Mouse (Mus musculus): Measurements from ENCODE around the gene Gm2956. TPM values are rescaled to one million over a fixed set of nuclear protein-coding genes. Genes with fewer than 3 reads are reported as not detected.
"Not testable (repeated sequence)": the region's sequence is repeated elsewhere in the genome, so short reads cannot be mapped to it uniquely, and the experiment has no call there.

The Gm2956 gene
- total RNA-seq (2012; rRNA removed) (not detected in 2 replicates), polyA plus RNA-seq (2012; ENCODE audit: insufficient read depth in 1 of 2, insufficient read length in 2 of 2, low read depth in 1 of 2, low replicate concordance in 2 of 2, missing spikeins in 1 of 2) (not detected)

DNA sequence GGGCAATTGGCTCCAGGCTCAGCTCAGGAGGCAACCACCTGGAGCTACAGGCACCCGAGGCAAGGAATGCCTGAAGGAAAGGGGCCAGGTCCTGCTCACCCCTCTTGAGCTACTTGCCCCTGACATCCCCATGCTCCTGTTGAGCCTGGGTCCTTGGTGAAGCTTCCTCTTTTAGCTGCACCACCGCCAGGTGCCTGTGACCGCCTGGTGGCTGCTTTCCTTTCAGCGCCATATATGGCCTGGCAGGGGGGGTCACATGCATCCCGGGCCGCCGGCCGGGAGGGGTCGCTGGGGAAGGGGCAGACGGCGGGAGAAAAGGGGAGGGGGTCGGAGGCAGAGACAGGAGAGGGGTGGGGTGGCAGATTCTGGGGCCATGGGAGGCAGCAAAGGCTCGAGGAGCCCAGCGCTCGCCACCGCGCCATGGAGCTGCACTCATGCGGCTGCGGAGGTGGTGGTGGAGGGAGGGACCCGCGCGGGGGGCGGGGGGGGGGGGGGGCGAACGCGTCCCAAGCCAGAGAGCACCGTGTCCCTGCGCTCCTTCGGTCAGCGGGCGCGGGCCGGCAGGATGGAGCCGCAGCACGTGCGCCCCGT is at the start of gene Gm2956:
Gene Gm2956, plus strand, starts transcription at position 541 of the 591 bp plus-strand sequence.
- not testable (repeated sequence) for H3K79me2 ChIP-seq (ENCODE audit: control insufficient read depth, insufficient read depth, low read length, poor library complexity); H3K4me3 ChIP-seq (ENCODE audit: control insufficient read depth in 1 of 2, insufficient read depth in 1 of 2, low read depth in 2 of 2, low read length in 2 of 2); H3K27me3 ChIP-seq (ENCODE audit: control insufficient read depth in 1 of 2, insufficient read depth in 2 of 2, low read length in 2 of 2); H3K27ac ChIP-seq (ENCODE audit: control insufficient read depth, low read depth, low read length); H3K4me1 ChIP-seq (ENCODE audit: control insufficient read depth in 1 of 2, insufficient read depth in 2 of 2, low read length in 2 of 2); H3K36me3 ChIP-seq (ENCODE audit: control insufficient read depth in 1 of 2, insufficient read depth in 2 of 2, low read length in 2 of 2); H3K9ac ChIP-seq (ENCODE audit: control insufficient read depth, low read depth, low read length, poor library complexity, severe bottlenecking); DNase-seq (ENCODE audit: low read depth, low spot score); H3K9me3 ChIP-seq (replicated peaks; ENCODE audit: insufficient read depth, low read length)

DNA sequence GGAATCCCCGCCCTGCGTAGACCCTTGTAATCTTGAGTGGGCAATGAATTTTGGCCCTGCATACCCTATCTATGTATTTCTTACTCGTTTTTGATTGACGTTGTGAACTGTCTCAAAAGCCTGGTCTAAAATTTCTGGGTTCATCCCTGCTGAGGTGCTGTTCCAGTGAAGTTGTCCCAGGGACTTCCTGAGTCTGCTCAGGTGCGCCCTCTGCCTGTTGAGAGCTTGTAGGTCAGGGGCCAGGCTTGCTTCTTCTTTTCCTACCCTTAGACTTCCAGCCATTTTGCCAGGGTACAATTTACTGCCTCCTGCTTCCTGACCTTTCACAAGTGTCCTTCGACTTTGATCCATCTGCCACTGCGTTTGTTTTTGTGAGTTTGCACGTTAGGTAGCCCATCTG is 979 bp downstream of the Gm2956 start:
- H3K36me3 ChIP-seq (ENCODE audit: control insufficient read depth in 1 of 2, insufficient read depth in 2 of 2, low read length in 2 of 2); H3K4me1 ChIP-seq (ENCODE audit: control insufficient read depth in 1 of 2, insufficient read depth in 2 of 2, low read length in 2 of 2); H3K27me3 ChIP-seq (ENCODE audit: control insufficient read depth in 1 of 2, insufficient read depth in 2 of 2, low read length in 2 of 2); H3K9me3 ChIP-seq (replicated peaks; ENCODE audit: insufficient read depth, low read length); H3K27ac ChIP-seq (ENCODE audit: control insufficient read depth, low read depth, low read length); H3K9ac ChIP-seq (ENCODE audit: control insufficient read depth, low read depth, low read length, poor library complexity, severe bottlenecking); H3K4me3 ChIP-seq (ENCODE audit: control insufficient read depth in 1 of 2, insufficient read depth in 1 of 2, low read depth in 2 of 2, low read length in 2 of 2); DNase-seq (ENCODE audit: low read depth, low spot score); H3K79me2 ChIP-seq (ENCODE audit: control insufficient read depth, insufficient read depth, low read length, poor library complexity): not testable (repeated sequence)

GRCm38 (mm10) chr14:3394793-3395192 is 62.4 kb downstream of the Gm2956 start, which contains the start of gene Gm10413:
Gm10413 (plus strand) TSS chr14:3395093.
- not testable (repeated sequence) for H3K27ac ChIP-seq (ENCODE audit: control insufficient read depth, low read depth, low read length); H3K36me3 ChIP-seq (ENCODE audit: control insufficient read depth in 1 of 2, insufficient read depth in 2 of 2, low read length in 2 of 2); H3K9ac ChIP-seq (ENCODE audit: control insufficient read depth, low read depth, low read length, poor library complexity, severe bottlenecking); H3K9me3 ChIP-seq (replicated peaks; ENCODE audit: insufficient read depth, low read length); H3K79me2 ChIP-seq (ENCODE audit: control insufficient read depth, insufficient read depth, low read length, poor library complexity); DNase-seq (ENCODE audit: low read depth, low spot score); H3K27me3 ChIP-seq (ENCODE audit: control insufficient read depth in 1 of 2, insufficient read depth in 2 of 2, low read length in 2 of 2); H3K4me1 ChIP-seq (ENCODE audit: control insufficient read depth in 1 of 2, insufficient read depth in 2 of 2, low read length in 2 of 2); H3K4me3 ChIP-seq (ENCODE audit: control insufficient read depth in 1 of 2, insufficient read depth in 1 of 2, low read depth in 2 of 2, low read length in 2 of 2)

Other genes starting within 250 kb of the Gm2956 start
- gene Gm10340, start 198.6 kb upstream of the Gm2956 start, total RNA-seq (2012; rRNA removed) = not detected in 2 replicates
- not detected for gene Gm10340, start 198.6 kb upstream of the Gm2956 start, polyA plus RNA-seq (2012; ENCODE audit: insufficient read depth in 1 of 2, insufficient read length in 2 of 2, low read depth in 1 of 2, low replicate concordance in 2 of 2, missing spikeins in 1 of 2)
- gene Gm5795, start 144.4 kb upstream of the Gm2956 start, total RNA-seq (2012; rRNA removed) = not detected in 2 replicates
- not detected for gene Gm5795, start 144.4 kb upstream of the Gm2956 start, polyA plus RNA-seq (2012; ENCODE audit: insufficient read depth in 1 of 2, insufficient read length in 2 of 2, low read depth in 1 of 2, low replicate concordance in 2 of 2, missing spikeins in 1 of 2)
- not detected in 2 replicates for gene D830030K20Rik, start 124.1 kb upstream of the Gm2956 start, total RNA-seq (2012; rRNA removed)
- gene D830030K20Rik, start 124.1 kb upstream of the Gm2956 start, polyA plus RNA-seq (2012; ENCODE audit: insufficient read depth in 1 of 2, insufficient read length in 2 of 2, low read depth in 1 of 2, low replicate concordance in 2 of 2, missing spikeins in 1 of 2) = not detected
- not detected in 2 replicates for gene Gm10413, start 62.5 kb downstream of the Gm2956 start, total RNA-seq (2012; rRNA removed)
- not detected for gene Gm10413, start 62.5 kb downstream of the Gm2956 start, polyA plus RNA-seq (2012; ENCODE audit: insufficient read depth in 1 of 2, insufficient read length in 2 of 2, low read depth in 1 of 2, low replicate concordance in 2 of 2, missing spikeins in 1 of 2)
- not detected in 2 replicates for gene Gm10409, start 80.0 kb downstream of the Gm2956 start, total RNA-seq (2012; rRNA removed)
- not detected for gene Gm10409, start 80.0 kb downstream of the Gm2956 start, polyA plus RNA-seq (2012; ENCODE audit: insufficient read depth in 1 of 2, insufficient read length in 2 of 2, low read depth in 1 of 2, low replicate concordance in 2 of 2, missing spikeins in 1 of 2)
- gene Gm3005, start 95.5 kb downstream of the Gm2956 start, total RNA-seq (2012; rRNA removed) = not detected in 2 replicates
- not detected for gene Gm3005, start 95.5 kb downstream of the Gm2956 start, polyA plus RNA-seq (2012; ENCODE audit: insufficient read depth in 1 of 2, insufficient read length in 2 of 2, low read depth in 1 of 2, low replicate concordance in 2 of 2, missing spikeins in 1 of 2)
- not detected in 2 replicates for gene Gm10408, start 116.8 kb downstream of the Gm2956 start, total RNA-seq (2012; rRNA removed)
- not detected for gene Gm10408, start 116.8 kb downstream of the Gm2956 start, polyA plus RNA-seq (2012; ENCODE audit: insufficient read depth in 1 of 2, insufficient read length in 2 of 2, low read depth in 1 of 2, low replicate concordance in 2 of 2, missing spikeins in 1 of 2)